Mouse (Mus musculus): Measurements from ENCODE around the gene Aifm3. TPM values are rescaled to one million over a fixed set of nuclear protein-coding genes. Genes with fewer than 3 reads are reported as not detected.
"Not testable (repeated sequence)": the region's sequence is repeated elsewhere in the genome, so short reads cannot be mapped to it uniquely, and the experiment has no call there.

The Aifm3 gene
- total RNA-seq, 2 experiments from 2014 or later, result 7.3 to 11.7 TPM

DNA sequence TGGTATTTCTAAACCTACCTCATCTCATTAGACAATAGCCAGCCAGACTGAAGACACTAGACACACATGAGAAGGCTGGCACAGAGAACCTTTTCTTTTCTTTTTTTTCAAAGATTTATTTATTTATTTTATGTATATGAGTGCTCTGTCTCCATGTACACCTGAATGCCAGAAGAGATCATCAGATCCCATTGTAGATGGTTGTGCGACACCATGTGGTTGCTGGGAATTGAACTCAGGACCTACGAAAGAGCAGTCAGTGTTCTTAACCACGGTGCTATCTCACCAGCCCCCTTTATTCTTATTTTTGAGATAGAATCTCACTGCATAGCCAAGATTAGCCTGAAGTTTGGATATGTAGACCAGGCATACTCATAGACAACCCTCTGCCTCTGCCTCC lies 47.2 kb downstream of the Aifm3 start:
- no peak for DNase-seq (ENCODE audit: low spot score in 2 of 2)

GRCm38 (mm10) chr16:17542632-17543031 lies 53.2 kb downstream of the Aifm3 start:
- no peak for DNase-seq (ENCODE audit: low spot score in 2 of 2)

DNA sequence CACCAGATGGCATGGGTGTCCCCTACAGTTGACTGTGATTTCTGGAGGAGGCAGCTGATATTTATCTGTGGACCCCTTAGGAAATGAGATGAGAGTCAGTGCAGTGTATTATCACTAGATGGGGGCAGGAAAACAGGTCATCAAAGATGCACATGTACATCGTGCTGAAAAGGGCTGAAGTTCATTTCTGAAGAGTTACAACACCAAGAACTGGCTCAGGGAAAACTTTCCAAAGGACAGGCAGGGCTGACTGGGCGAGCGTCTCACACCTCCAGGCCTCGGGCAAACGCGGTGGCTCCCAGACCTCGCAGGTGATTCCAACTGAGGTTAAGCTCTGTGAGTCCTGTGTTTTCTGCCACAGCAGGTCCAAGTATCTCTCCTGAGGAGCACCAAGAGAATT lies 63.4 kb downstream of the Aifm3 start:
- DNase-seq (ENCODE audit: low spot score in 2 of 2), result no peak

- no peak for DNase-seq (ENCODE audit: low spot score in 2 of 2)
Measured at GRCm38 (mm10) chr16:17553910-17554685, 64.7 kb downstream of the Aifm3 start.

GRCm38 (mm10) chr16:17554702-17555101 lies 65.3 kb downstream of the Aifm3 start:
- DNase-seq (ENCODE audit: low spot score in 2 of 2), result not testable (repeated sequence)

GRCm38 (mm10) chr16:17556180-17556579 lies 66.8 kb downstream of the Aifm3 start:
- no peak for DNase-seq (ENCODE audit: low spot score in 2 of 2)

DNA sequence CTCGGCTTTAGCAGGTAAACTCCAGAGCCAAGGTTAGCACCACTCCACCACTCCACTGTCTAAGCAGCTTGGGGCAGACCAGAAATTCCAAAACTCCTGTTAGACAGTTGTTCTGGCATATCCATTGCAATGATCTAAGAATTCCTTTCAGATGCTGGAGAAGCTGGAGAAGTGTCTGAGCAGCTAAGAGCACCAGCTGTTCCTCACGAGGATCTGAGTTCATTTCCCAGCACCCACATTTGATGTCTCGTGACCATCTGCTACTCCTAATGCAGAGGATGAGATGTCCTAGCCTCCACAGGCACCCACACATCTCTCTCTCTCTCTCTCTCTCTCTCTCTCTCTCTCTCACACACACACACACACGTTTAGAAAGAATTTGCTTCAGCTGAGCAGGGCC lies 67.5 kb downstream of the Aifm3 start:
- DNase-seq (ENCODE audit: low spot score in 2 of 2), result no peak

Other genes starting within 250 kb of the Aifm3 start
- gene Tmem191c, start 213.5 kb upstream of the Aifm3 start, total RNA-seq (2021), result 10 to 100 TPM in 1 of 2 experiments, 1 to 10 TPM in 1; 8.1 to 16.6 TPM
- gene Serpind1, start 158.2 kb upstream of the Aifm3 start, total RNA-seq (2021), result under 1 TPM; 0.29 to 0.30 TPM
- gene Snap29, start 83.6 kb upstream of the Aifm3 start, total RNA-seq (2021), result 10 to 100 TPM; 27.7 to 29.3 TPM
- 100 to 1,000 TPM in 1 of 2 experiments, 10 to 100 TPM in 1; 95.5 to 105 TPM for gene Pi4ka, start 83.3 kb upstream of the Aifm3 start, total RNA-seq (2021)
- 10 to 100 TPM; 38.3 to 39.2 TPM for gene Crkl, start 37.6 kb upstream of the Aifm3 start, total RNA-seq (2021)
- 10 to 100 TPM; 58.7 to 64.6 TPM for gene Lztr1, start 19.1 kb downstream of the Aifm3 start, total RNA-seq (2021)
- gene Thap7, start 41.5 kb downstream of the Aifm3 start, total RNA-seq (2021), result 10 to 100 TPM; 35.1 to 38.5 TPM
- not detected for gene Lrrc74b, start 71.6 kb downstream of the Aifm3 start, total RNA-seq (2021)
- 1 to 10 TPM; 1.8 to 2.8 TPM for gene P2rx6, start 72.3 kb downstream of the Aifm3 start, total RNA-seq (2021)
- 10 to 100 TPM in 1 of 2 experiments, 1 to 10 TPM in 1; 8.7 to 14.2 TPM for gene Slc7a4, start 93.6 kb downstream of the Aifm3 start, total RNA-seq (2021)
- 10 to 100 TPM; 29.9 to 30.2 TPM for gene Smpd4, start 129.7 kb downstream of the Aifm3 start, total RNA-seq (2021)
- 1 to 10 TPM; 1.2 to 1.8 TPM for gene Ccdc74a, start 156.9 kb downstream of the Aifm3 start, total RNA-seq (2021)
- 10 to 100 TPM; 57.1 to 58.2 TPM for gene Med15, start 243.3 kb downstream of the Aifm3 start, total RNA-seq (2021)